Mouse (Mus musculus) ES-E14 (cell line): ENCODE data around the gene Shisa6.

Experiments used
- HCFC1 ChIP-seq: IDR thresholded peaks from 2 replicates; pipeline ENCODE4 v1.6.1; 2012; ENCODE audit warnings: low read length, inconsistent platforms, borderline replicate concordance; ENCODE audit not compliant: insufficient read depth
- ZC3H11A ChIP-seq: IDR thresholded peaks from 2 replicates; pipeline ENCODE4 v1.6.1; 2012; ENCODE audit warnings: low read depth, mild to moderate bottlenecking, inconsistent platforms, low read length, borderline replicate concordance

GRCm38 (mm10) chr11:66526981-66527320, 1.2 kb upstream of the Shisa6 start:
- TF ChIP-seq ZC3H11A, result no peak
- TF ChIP-seq HCFC1, result no peak
